ENCODE assay signal across 18 mouse cellular contexts in genomic region chr14:87552211-87552610, GRCm38 (mm10).
DNase-seq lines count a peak whose midpoint lies in the region; TF ChIP-seq lines count a peak whose summit lies in the region.
"Had no signal": no experiment of that assay in that cellular context is flagged by ENCODE, and none has a peak within 500 bp of the region (broad histone marks: within the 10 kb centered on the region; RNA-seq: fewer than 3 reads in every experiment).

No protein-coding gene starts in this region.

- TF ChIP-seq CTCF in cerebellum, adult 2 months (IDR thresholded peaks at IDR 0.05; ENCODE audit: borderline replicate concordance, insufficient read depth, low read depth, low read length): no peak

- peak; percentile 14 for DNase-seq in adrenal gland, postnatal 14 days
- no peak for DNase-seq in adrenal gland, adult 18-20 months (ENCODE audit: low spot score in 2 of 2)
- peak; percentile 43 for DNase-seq in 3134 (ENCODE audit: extremely low read depth, insufficient read length, low spot score)
- peak; percentile 46 for DNase-seq in 416B (ENCODE audit: low read depth)
- peak; percentile 69 for DNase-seq in brain, adult 2 months (ENCODE audit: low read depth, low spot score)
- no peak for DNase-seq in heart, postnatal 36 days
- no peak for DNase-seq in cerebellum, adult 2 months
- DNase-seq: cerebellum, adult 11 months; cerebellum, adult 9-10 months; cerebellum, postnatal 36 days; forebrain, postnatal 0 days; gastrocnemius, postnatal 36 days; kidney, adult 18-20 months had no signal

- H3K27me3 ChIP-seq in cerebellum, adult 2 months (ENCODE audit: control insufficient read depth, insufficient read depth, low read length): no peaks in the 10 kb centered on the region
- H3K27me3 ChIP-seq: embryonic facial prominence, embryonic 13.5 days; forebrain, embryonic 13.5 days; heart, embryonic 13.5 days; hindbrain, embryonic 13.5 days; intestine, embryonic 15.5 days had no signal

- H3K27ac ChIP-seq in cerebellum, adult 2 months (ENCODE audit: insufficient read depth, low read length): no peak overlapping the region
- H3K27ac ChIP-seq: embryonic facial prominence, embryonic 13.5 days; forebrain, embryonic 13.5 days; heart, embryonic 13.5 days; hindbrain, embryonic 13.5 days; intestine, embryonic 15.5 days had no signal

- no peak overlapping the region for H3K4me3 ChIP-seq in cerebellum, adult 2 months (replicated peaks; ENCODE audit: insufficient read depth, low read depth, low read length)
- H3K4me3 ChIP-seq: embryonic facial prominence, embryonic 13.5 days; forebrain, embryonic 13.5 days; heart, embryonic 13.5 days; hindbrain, embryonic 13.5 days; intestine, embryonic 15.5 days had no signal

- TF ChIP-seq POLR2A in cerebellum, adult 2 months (IDR thresholded peaks at IDR 0.05; ENCODE audit: borderline replicate concordance, insufficient read depth, low read length): no peak

- intact Hi-C loops in heart, postnatal 36 days (cut with DNase I): no loop called here

- 56% methylated on average over 3 of the region's 3 CpGs for WGBS in cerebellum, adult 2 months

- no peaks in the 10 kb centered on the region for H3K4me1 ChIP-seq in cerebellum, adult 2 months (ENCODE audit: control insufficient read depth, insufficient read depth, low read length)
- H3K4me1 ChIP-seq: forebrain, embryonic 13.5 days; heart, embryonic 13.5 days; hindbrain, embryonic 13.5 days; intestine, embryonic 15.5 days had no signal

Comparison
In these comparisons a context has a peak if more than half of its experiments do, and no peak if none do; other contexts are left out.
1. DNase-seq: peak in adrenal gland, postnatal 14 days (single experiment), 3134 (single experiment), 416B (single experiment) and brain, adult 2 months (single experiment); none in adrenal gland, adult 18-20 months (0 of 2), heart, postnatal 36 days (0 of 2) and cerebellum, adult 2 months (0 of 2).